Mouse (Mus musculus) ES-Bruce4 (cell line): ENCODE results near the gene Syt1. TPM values are rescaled to one million over a fixed set of nuclear protein-coding genes. Genes with fewer than 3 reads are reported as not detected.

Experiments
- H3K27ac ChIP-seq: 2 replicates; pipeline ENCODE4 v1.5.1; 2012; ENCODE audit warnings: low read length, inconsistent platforms; ENCODE audit not compliant: insufficient read depth
- H3K27me3 ChIP-seq: 2 replicates; pipeline ENCODE4 v1.6.1; 2012; ENCODE audit warnings: mild to moderate bottlenecking, low read length, inconsistent platforms; ENCODE audit not compliant: control insufficient read depth, poor library complexity, insufficient read depth, severe bottlenecking
- H3K36me3 ChIP-seq: 2 replicates; pipeline ENCODE4 v1.6.1; 2012; ENCODE audit warnings: inconsistent platforms, mild to moderate bottlenecking, low read length, moderate library complexity; ENCODE audit not compliant: control insufficient read depth, poor library complexity, insufficient read depth, severe bottlenecking
- H3K4me1 ChIP-seq: one replicate; pipeline ENCODE4 v1.8.1; 2011; ENCODE audit warnings: low read length; ENCODE audit not compliant: control insufficient read depth, insufficient read depth
- H3K4me3 ChIP-seq: 2 replicates; pipeline ENCODE4 v1.5.1; 2011; ENCODE audit warnings: low read depth, mild to moderate bottlenecking, low read length
- H3K9ac ChIP-seq: 2 replicates; pipeline ENCODE4 v1.6.1; 2012; ENCODE audit warnings: low read depth, mild to moderate bottlenecking, inconsistent platforms; ENCODE audit not compliant: poor library complexity, severe bottlenecking
- H3K9me3 ChIP-seq: replicated peaks from 2 replicates; pipeline ENCODE4 v1.6.1; 2012; ENCODE audit warnings: mild to moderate bottlenecking, low read length, inconsistent platforms; ENCODE audit not compliant: control insufficient read depth, poor library complexity, insufficient read depth, severe bottlenecking
- CTCF ChIP-seq: IDR thresholded peaks from one replicate; pipeline ENCODE4 v1.8.1; 2011; ENCODE audit warnings: low read depth, low read length
- EP300 ChIP-seq: IDR thresholded peaks from 2 replicates; pipeline ENCODE4 v1.6.1; 2011; ENCODE audit warnings: low read depth, low read length; ENCODE audit not compliant: insufficient read depth
- POLR2A ChIP-seq: IDR thresholded peaks from one replicate; pipeline ENCODE4 v1.8.1; 2011; ENCODE audit warnings: low read length; ENCODE audit not compliant: insufficient read depth
- polyA plus RNA-seq: library from polyadenylated mRNA; stranded (reverse); fragments of >200 nt; gene quantifications from 2 replicates; pipeline ENCODE4 v1.2.4, GENCODE M21; 2011; ENCODE audit warnings: low read depth; ENCODE audit not compliant: missing spikeins, insufficient read depth, insufficient read length

Syt1 gene
- polyA plus RNA-seq, 1 experiment, result 0.72 TPM

DNA sequence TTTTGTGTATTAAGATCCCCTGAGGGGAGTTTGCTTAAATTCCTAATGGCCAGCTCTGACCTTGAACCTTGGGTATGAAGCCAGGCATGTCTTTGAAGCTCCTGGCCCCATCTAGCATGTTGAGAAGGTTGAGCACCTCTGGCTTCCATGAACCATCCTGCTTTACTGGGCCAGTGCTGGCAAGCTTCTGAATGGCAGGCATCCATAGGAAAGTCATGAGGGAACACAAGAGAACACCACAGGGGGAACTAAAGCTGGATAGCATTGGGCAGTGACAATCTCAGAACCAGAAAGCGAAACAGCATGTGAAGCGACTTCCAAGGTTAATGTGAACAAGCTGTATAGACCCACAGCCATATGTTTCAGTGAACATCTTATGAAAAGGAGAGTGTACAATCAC, 130.4 kb downstream of the Syt1 start:
- no peak for TF ChIP-seq POLR2A
- TF ChIP-seq EP300, result no peak
- no peak for TF ChIP-seq CTCF
- no peak overlapping the region for H3K9ac ChIP-seq

DNA sequence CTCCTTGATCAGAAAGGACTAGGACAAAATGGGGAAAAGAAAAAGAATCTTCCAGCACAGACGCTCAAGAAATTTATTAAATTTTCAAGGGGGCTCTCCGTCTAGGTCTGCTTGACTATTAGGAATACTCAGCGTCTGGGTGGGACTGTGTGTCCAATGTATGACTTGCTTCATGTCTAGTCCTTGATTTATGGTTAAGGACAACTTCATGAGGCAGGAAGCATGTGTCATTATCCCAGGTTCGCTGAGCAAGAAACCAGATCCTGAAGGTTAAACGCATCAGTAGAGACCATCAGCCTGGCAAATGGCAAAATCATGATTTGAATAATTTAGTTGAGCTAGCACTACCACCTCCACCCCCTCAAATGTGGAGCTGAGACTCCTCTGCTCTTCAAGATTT, 135.1 kb downstream of the Syt1 start:
- no peak overlapping the region for H3K4me3 ChIP-seq
- H3K9me3 ChIP-seq, result no peaks in the 10 kb centered on the region
- no peaks in the 10 kb centered on the region for H3K36me3 ChIP-seq
- TF ChIP-seq EP300 (no peak), CTCF (no peak), POLR2A (no peak)
- H3K27ac ChIP-seq, result no peak overlapping the region
- H3K9ac ChIP-seq, result no peak overlapping the region
- H3K4me1 ChIP-seq, result no peaks in the 10 kb centered on the region
- no peaks in the 10 kb centered on the region; the same call in 1 of the 2 replicates for H3K27me3 ChIP-seq

More for the DNA sequence above, 130.4 kb downstream of the Syt1 start:
- Histone ChIP-seq H3K27me3 (no peaks in the 10 kb centered on the region; the same call in 1 of the 2 replicates), H3K27ac (no peak overlapping the region), H3K36me3 (no peaks in the 10 kb centered on the region), H3K4me3 (no peak overlapping the region), H3K4me1 (no peaks in the 10 kb centered on the region), H3K9me3 (no peaks in the 10 kb centered on the region)

DNA sequence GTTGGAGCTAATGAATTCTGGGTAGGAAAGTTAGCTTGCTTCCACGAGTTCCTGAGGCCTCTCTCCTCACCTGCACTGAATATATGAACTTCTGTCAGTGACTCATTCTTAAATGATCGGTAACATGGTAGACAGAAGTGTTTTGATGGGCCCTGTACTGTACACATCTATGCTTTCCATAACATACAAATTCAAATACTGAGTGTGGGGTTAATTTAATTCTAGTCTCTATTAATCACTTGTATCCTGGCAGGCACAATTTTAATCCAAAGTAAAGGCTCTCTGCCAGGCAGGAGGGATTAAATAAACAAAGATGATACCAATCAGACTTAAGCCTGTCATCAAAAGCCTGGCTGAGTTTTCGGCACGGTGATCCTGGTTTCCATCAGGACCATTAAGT, 136.1 kb downstream of the Syt1 start:
- TF ChIP-seq CTCF, result no peak
- TF ChIP-seq POLR2A, result no peak
- TF ChIP-seq EP300, result no peak
- no peak overlapping the region for H3K4me3 ChIP-seq
- H3K36me3 ChIP-seq, result no peaks in the 10 kb centered on the region
- no peaks in the 10 kb centered on the region for H3K9me3 ChIP-seq
- no peaks in the 10 kb centered on the region; the same call in 1 of the 2 replicates for H3K27me3 ChIP-seq
- no peak overlapping the region for H3K9ac ChIP-seq
- H3K27ac ChIP-seq, result no peak overlapping the region
- H3K4me1 ChIP-seq, result no peaks in the 10 kb centered on the region

DNA sequence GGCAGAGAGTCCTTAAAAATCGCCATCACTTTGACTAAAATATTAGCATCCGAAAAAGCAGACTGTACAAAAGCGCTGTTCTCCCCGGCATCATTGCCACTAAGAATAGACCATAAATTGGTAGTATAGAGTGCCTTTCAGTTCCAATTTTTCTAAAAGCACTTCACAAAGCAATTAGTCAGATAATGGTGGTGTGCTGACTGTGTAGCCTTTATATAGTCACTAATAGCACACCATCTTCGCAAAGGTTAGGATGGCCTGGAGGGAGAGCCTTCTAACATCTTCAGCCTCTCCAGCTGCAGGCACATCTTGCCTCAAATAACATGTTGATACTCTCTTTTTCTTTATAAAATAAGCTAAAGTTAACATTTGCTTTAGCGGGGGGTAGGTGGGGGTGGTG, 138.4 kb downstream of the Syt1 start:
- no peaks in the 10 kb centered on the region for H3K27me3 ChIP-seq
- TF ChIP-seq CTCF, result no peak
- TF ChIP-seq POLR2A, result no peak
- no peak for TF ChIP-seq EP300
- H3K9me3 ChIP-seq, result no peaks in the 10 kb centered on the region
- H3K4me3 ChIP-seq, result no peak overlapping the region
- H3K27ac ChIP-seq, result no peak overlapping the region
- H3K4me1 ChIP-seq, result no peaks in the 10 kb centered on the region
- no peak overlapping the region for H3K9ac ChIP-seq
- H3K36me3 ChIP-seq, result no peaks in the 10 kb centered on the region

DNA sequence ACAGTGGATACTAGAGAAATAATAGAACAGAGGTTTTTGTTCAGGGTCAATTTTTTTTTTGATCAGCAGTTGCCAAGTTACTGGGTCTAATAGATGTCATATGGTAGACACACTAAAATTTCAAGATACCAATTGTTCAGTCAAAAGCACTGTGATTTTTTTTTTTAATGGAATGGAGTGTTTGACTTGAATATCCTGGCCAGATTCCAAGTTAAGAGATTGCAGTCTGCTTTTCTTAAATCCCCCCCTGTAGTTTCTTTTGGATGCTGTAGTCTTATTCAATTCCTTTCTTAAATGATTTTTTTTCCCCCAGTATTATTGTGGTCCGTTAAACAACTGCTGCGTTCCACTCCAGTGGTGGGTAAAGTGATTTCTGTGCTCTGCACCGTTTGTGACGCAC, 140.2 kb downstream of the Syt1 start:
- H3K9ac ChIP-seq, result no peak overlapping the region
- no peaks in the 10 kb centered on the region for H3K36me3 ChIP-seq
- H3K4me3 ChIP-seq, result no peak overlapping the region
- no peaks in the 10 kb centered on the region for H3K27me3 ChIP-seq
- H3K27ac ChIP-seq, result no peak overlapping the region
- no peaks in the 10 kb centered on the region for H3K4me1 ChIP-seq
- no peaks in the 10 kb centered on the region for H3K9me3 ChIP-seq
- TF ChIP-seq CTCF, result no peak
- no peak for TF ChIP-seq POLR2A

DNA sequence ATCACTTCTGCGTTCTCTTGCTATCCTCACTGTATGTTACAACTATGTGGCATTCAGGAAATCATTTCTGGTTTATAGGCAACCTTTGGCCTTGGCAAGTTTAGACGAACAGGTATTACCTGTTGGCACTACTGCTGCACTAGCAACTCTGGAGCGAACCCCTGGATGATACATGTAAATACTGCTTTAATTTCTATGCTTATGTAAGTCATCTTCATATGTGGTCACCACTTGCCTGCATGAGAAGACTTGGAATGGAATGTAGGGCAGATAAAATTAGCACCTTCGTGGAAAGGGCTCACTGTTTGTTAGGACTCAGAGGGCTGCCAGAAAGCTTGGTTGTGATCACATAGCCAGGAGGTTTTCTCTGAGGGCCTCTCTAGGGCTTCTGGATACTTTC, 142.6 kb downstream of the Syt1 start:
- Histone ChIP-seq H3K9me3 (no peaks in the 10 kb centered on the region), H3K27me3 (no peaks in the 10 kb centered on the region), H3K4me3 (no peak overlapping the region), H3K27ac (no peak overlapping the region), H3K4me1 (no peaks in the 10 kb centered on the region), H3K36me3 (no peaks in the 10 kb centered on the region), H3K9ac (no peak overlapping the region)
- TF ChIP-seq CTCF (no peak), POLR2A (no peak), EP300 (no peak)
